Mouse (Mus musculus): ENCODE data around the gene Magi1.

The Magi1 gene

GRCm38 (mm10) chr6:93895721-93896120, 388.0 kb downstream of the Magi1 start:
- no peak for DNase-seq (ENCODE audit: low spot score in 2 of 2)

- DNase-seq (ENCODE audit: low spot score in 2 of 2): no peak
Observed at GRCm38 (mm10) chr6:93893956-93894355, 389.8 kb downstream of the Magi1 start.

GRCm38 (mm10) chr6:93892922-93893321, 390.8 kb downstream of the Magi1 start:
- no peak for DNase-seq (ENCODE audit: low spot score in 2 of 2)

- DNase-seq (ENCODE audit: low spot score in 2 of 2): no peak
Observed at GRCm38 (mm10) chr6:93890011-93890410, 393.7 kb downstream of the Magi1 start.

- DNase-seq (ENCODE audit: low spot score in 2 of 2): no peak
Observed at GRCm38 (mm10) chr6:93877337-93877736, 406.4 kb downstream of the Magi1 start.

- no peak for DNase-seq (ENCODE audit: low spot score in 2 of 2)
Observed at GRCm38 (mm10) chr6:93874936-93875335, 408.8 kb downstream of the Magi1 start.

GRCm38 (mm10) chr6:93874376-93874775, 409.3 kb downstream of the Magi1 start:
- no peak for DNase-seq (ENCODE audit: low spot score in 2 of 2)

- DNase-seq (ENCODE audit: low spot score in 2 of 2): no peak
Observed at GRCm38 (mm10) chr6:93873536-93873935, 410.2 kb downstream of the Magi1 start.

GRCm38 (mm10) chr6:93871516-93871915, 412.2 kb downstream of the Magi1 start:
- no peak for DNase-seq (ENCODE audit: low spot score in 2 of 2)

- no peak for DNase-seq (ENCODE audit: low spot score in 2 of 2)
Observed at GRCm38 (mm10) chr6:93870023-93870422, 413.7 kb downstream of the Magi1 start.

- DNase-seq (ENCODE audit: low spot score in 2 of 2): no peak
Observed at GRCm38 (mm10) chr6:93862263-93862662, 421.5 kb downstream of the Magi1 start.

- DNase-seq (ENCODE audit: low spot score in 2 of 2): no peak
Observed at GRCm38 (mm10) chr6:93856783-93857182, 426.9 kb downstream of the Magi1 start.

- peak in 1 of 2 experiments; percentile 38 for DNase-seq (ENCODE audit: low spot score in 2 of 2)
Observed at GRCm38 (mm10) chr6:93855806-93856641, 427.7 kb downstream of the Magi1 start.

- DNase-seq (ENCODE audit: low spot score in 2 of 2): no peak
Observed at GRCm38 (mm10) chr6:93848942-93849790, 434.6 kb downstream of the Magi1 start.

- DNase-seq (ENCODE audit: low spot score in 2 of 2): no peak
Observed at GRCm38 (mm10) chr6:93845498-93845897, 438.2 kb downstream of the Magi1 start.

- DNase-seq (ENCODE audit: low spot score in 2 of 2): no peak
Observed at GRCm38 (mm10) chr6:93845080-93845479, 438.6 kb downstream of the Magi1 start.

GRCm38 (mm10) chr6:93844576-93844975, 439.1 kb downstream of the Magi1 start:
- no peak for DNase-seq (ENCODE audit: low spot score in 2 of 2)

- DNase-seq (ENCODE audit: low spot score in 2 of 2): no peak
Observed at GRCm38 (mm10) chr6:93838398-93838797, 445.3 kb downstream of the Magi1 start.

- no peak for DNase-seq (ENCODE audit: low spot score in 2 of 2)
Observed at GRCm38 (mm10) chr6:93836585-93836984, 447.1 kb downstream of the Magi1 start.

GRCm38 (mm10) chr6:93835211-93835610, 448.5 kb downstream of the Magi1 start:
- no peak for DNase-seq (ENCODE audit: low spot score in 2 of 2)

GRCm38 (mm10) chr6:93828262-93828661, 455.5 kb downstream of the Magi1 start:
- no peak for DNase-seq (ENCODE audit: low spot score in 2 of 2)

GRCm38 (mm10) chr6:93826875-93827274, 456.8 kb downstream of the Magi1 start:
- DNase-seq (ENCODE audit: low spot score in 2 of 2): no peak
